Mouse (Mus musculus): ENCODE measurements at regions not wholly inside any gene's neighbourhood (a gene's known extent, or its start where the extent isn't known, plus 50 kb on each side); places are given as distances from the start of the nearest gene placed in this dataset.

GRCm38 (mm10) chr9:49925796-49926195, 127.1 kb upstream of the Ncam1 start:
- no peaks in the 10 kb centered on the region for H3K36me3 ChIP-seq
- 92% methylated on average over 2 of the region's 2 CpGs for WGBS
- no peaks in the 10 kb centered on the region for H3K9me3 ChIP-seq
- H3K9ac ChIP-seq = no peak overlapping the region
- ATAC-seq (ENCODE audit: insufficient number of reproducible peaks, low FRiP score, low TSS enrichment, low read depth) = no peak
- H3K27me3 ChIP-seq = no peaks in the 10 kb centered on the region
- H3K4me2 ChIP-seq = no peak overlapping the region
- H3K4me1 ChIP-seq = peaks cover 21% of the 10 kb centered on the region
- H3K4me3 ChIP-seq = no peak overlapping the region
- H3K27ac ChIP-seq = no peak overlapping the region

GRCm38 (mm10) chr9:49923981-49924501, 125.3 kb upstream of the Ncam1 start:
- peak; percentile 58; the same call in 1 of the 2 replicates for ATAC-seq (ENCODE audit: insufficient number of reproducible peaks, low FRiP score, low TSS enrichment, low read depth)
- H3K9me3 ChIP-seq = no peaks in the 10 kb centered on the region
- H3K4me2 ChIP-seq = no peak overlapping the region
- no peak overlapping the region for H3K9ac ChIP-seq
- peaks cover 21% of the 10 kb centered on the region for H3K4me1 ChIP-seq
- peak overlapping the region; percentile 43; the same call in 1 of the 2 replicates for H3K27ac ChIP-seq
- no peaks in the 10 kb centered on the region for H3K36me3 ChIP-seq
- H3K27me3 ChIP-seq = no peaks in the 10 kb centered on the region
- H3K4me3 ChIP-seq = no peak overlapping the region
- 25% methylated on average over 4 of the region's 4 CpGs for WGBS

DNA sequence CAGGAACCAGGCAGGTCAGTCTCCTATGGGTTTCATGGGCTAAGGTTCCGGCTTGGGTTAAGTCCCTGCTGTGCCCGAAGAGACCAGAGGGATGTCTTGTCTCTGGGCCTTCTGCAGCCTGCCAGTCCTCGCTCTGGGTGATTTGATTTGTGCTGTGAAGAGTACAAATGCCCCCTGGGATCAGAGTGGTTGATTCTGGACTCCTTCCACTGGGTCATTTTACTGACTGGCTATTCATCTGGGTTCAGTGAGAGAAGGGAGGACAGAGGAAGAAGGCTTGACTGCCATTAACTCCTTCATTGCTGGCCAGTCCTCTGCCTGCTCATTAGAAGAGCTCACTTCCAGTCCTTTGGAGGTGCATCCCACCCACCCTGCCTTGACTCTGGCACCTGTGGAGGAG, 124.0 kb upstream of the Ncam1 start:
- Histone ChIP-seq H3K27me3 (no peaks in the 10 kb centered on the region), H3K36me3 (no peaks in the 10 kb centered on the region), H3K4me3 (no peak overlapping the region), H3K27ac (no peak overlapping the region), H3K9me3 (no peaks in the 10 kb centered on the region), H3K9ac (no peak overlapping the region), H3K4me2 (no peak overlapping the region), H3K4me1 (peaks cover 16% of the 10 kb centered on the region)
- WGBS = 76% methylated on average over 3 of the region's 3 CpGs
- ATAC-seq (ENCODE audit: insufficient number of reproducible peaks, low FRiP score, low TSS enrichment, low read depth) = no peak

DNA sequence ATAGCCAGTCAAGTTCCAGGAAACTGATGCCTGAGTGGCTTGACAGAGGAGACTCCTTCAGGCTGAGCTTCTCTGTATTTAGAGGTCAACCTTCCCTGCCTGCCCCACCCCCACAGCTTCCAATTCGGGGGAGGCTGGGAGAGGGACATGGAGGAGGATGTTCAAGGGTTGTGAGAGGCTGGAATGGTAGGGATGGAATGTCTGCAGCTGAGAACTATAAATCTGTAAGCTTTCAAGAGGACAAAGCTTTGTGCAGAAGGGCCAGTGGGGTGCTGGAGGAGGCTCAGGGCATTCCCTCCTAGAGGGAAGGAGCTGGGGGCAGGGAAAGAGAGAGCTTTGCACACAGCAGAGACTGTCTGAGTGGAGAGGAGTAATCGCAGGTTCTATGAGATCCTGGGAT, 123.4 kb upstream of the Ncam1 start:
- Histone ChIP-seq H3K4me2 (no peak overlapping the region), H3K27me3 (no peaks in the 10 kb centered on the region), H3K4me3 (no peak overlapping the region), H3K9ac (no peak overlapping the region), H3K9me3 (no peaks in the 10 kb centered on the region), H3K4me1 (peaks cover 16% of the 10 kb centered on the region), H3K27ac (no peak overlapping the region), H3K36me3 (no peaks in the 10 kb centered on the region)
- ATAC-seq (ENCODE audit: insufficient number of reproducible peaks, low FRiP score, low TSS enrichment, low read depth) = no peak
- 27% methylated on average over 2 of the region's 2 CpGs for WGBS

GRCm38 (mm10) chr9:49921306-49921705, 122.6 kb upstream of the Ncam1 start:
- H3K9ac ChIP-seq = no peak overlapping the region
- H3K36me3 ChIP-seq = no peaks in the 10 kb centered on the region
- H3K27me3 ChIP-seq = no peaks in the 10 kb centered on the region
- no peaks in the 10 kb centered on the region for H3K9me3 ChIP-seq
- no peak overlapping the region for H3K27ac ChIP-seq
- ATAC-seq (ENCODE audit: insufficient number of reproducible peaks, low FRiP score, low TSS enrichment, low read depth) = no peak
- H3K4me1 ChIP-seq = peaks cover 16% of the 10 kb centered on the region
- 79% methylated on average over 3 of the region's 3 CpGs for WGBS
- no peak overlapping the region for H3K4me2 ChIP-seq
- no peak overlapping the region for H3K4me3 ChIP-seq

DNA sequence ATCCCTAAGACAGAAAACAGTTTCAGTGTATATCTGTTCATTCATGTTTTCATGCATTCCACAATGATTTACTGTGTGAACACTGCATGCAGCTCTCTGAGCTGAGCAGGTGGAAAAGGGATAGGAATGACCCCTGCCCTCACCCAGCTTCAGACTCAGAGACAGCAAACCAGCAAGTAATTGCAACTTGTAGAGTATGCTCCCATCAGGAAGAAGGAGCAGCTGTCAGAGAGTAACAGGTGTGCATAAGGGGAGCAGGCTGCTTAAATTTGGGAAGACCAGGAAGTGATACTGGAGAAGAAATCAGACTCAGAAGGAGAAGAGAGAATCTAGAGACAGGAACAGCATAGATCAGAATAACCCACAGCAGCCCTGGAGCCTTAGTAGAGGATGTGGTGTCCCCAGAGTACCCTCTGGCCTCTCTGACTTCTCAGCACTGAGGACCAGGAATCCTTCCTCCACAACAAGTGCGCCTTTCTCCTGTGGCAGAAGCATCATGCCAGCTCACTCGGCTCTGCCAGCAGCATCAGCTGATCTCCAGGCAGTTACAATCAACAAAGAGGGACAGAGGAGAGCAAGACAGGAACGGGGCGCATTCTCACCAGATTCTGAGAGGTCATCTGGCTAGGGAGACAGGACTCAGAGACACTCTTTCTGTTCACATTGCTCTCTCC, 116.5 kb upstream of the Ncam1 start:
- Histone ChIP-seq H3K4me3 (no peak overlapping the region), H3K4me1 (no peaks in the 10 kb centered on the region), H3K9me3 (no peaks in the 10 kb centered on the region), H3K36me3 (no peaks in the 10 kb centered on the region), H3K27ac (no peak overlapping the region), H3K4me2 (no peak overlapping the region), H3K9ac (no peak overlapping the region), H3K27me3 (no peaks in the 10 kb centered on the region)
- ATAC-seq (ENCODE audit: insufficient number of reproducible peaks, low FRiP score, low TSS enrichment, low read depth) = no peak
- 76% methylated on average over 4 of the region's 4 CpGs for WGBS

- Histone ChIP-seq H3K9ac (no peak overlapping the region), H3K27ac (no peak overlapping the region), H3K27me3 (no peaks in the 10 kb centered on the region), H3K36me3 (no peaks in the 10 kb centered on the region), H3K4me3 (no peak overlapping the region), H3K4me2 (no peak overlapping the region), H3K9me3 (no peaks in the 10 kb centered on the region), H3K4me1 (no peaks in the 10 kb centered on the region)
- 78% methylated on average over 4 of the region's 4 CpGs for WGBS
- no peak for ATAC-seq (ENCODE audit: insufficient number of reproducible peaks, low FRiP score, low TSS enrichment, low read depth)
These were observed 115.0 kb upstream of the Ncam1 start for GRCm38 (mm10) chr9:49913677-49914076.

- H3K9me3 ChIP-seq = no peaks in the 10 kb centered on the region
- no peak for ATAC-seq (ENCODE audit: insufficient number of reproducible peaks, low FRiP score, low TSS enrichment, low read depth)
- no peak overlapping the region for H3K9ac ChIP-seq
- no peaks in the 10 kb centered on the region for H3K4me1 ChIP-seq
- no peaks in the 10 kb centered on the region for H3K27me3 ChIP-seq
- H3K27ac ChIP-seq = no peak overlapping the region
- no peak overlapping the region for H3K4me2 ChIP-seq
- H3K36me3 ChIP-seq = no peaks in the 10 kb centered on the region
- WGBS = 79% methylated on average over 1 of the region's 1 CpGs
- H3K4me3 ChIP-seq = no peak overlapping the region
These were observed 113.6 kb upstream of the Ncam1 start for GRCm38 (mm10) chr9:49912306-49912705.

DNA sequence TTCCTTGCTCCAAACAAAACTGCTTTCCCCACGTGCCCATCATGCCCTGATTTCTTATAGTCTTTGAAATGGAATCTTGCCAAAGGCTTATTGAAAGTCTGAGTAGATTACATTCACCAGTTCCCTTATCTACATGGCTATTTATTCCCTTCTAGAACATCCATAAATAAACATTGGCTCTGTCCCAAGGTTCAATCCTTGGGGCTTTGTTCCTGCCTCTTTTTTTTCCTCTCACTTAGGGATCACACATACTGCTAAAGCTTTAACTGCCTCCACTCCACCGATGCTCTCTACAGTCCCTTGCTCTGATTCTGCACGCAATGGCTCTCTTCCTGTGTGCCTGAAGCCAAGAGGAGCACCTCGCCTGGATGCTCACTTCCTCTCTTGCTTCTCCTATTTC, 107.6 kb upstream of the Ncam1 start:
- Histone ChIP-seq H3K4me2 (no peak overlapping the region), H3K36me3 (no peaks in the 10 kb centered on the region), H3K27me3 (no peaks in the 10 kb centered on the region), H3K4me3 (no peak overlapping the region), H3K27ac (no peak overlapping the region), H3K9me3 (no peaks in the 10 kb centered on the region), H3K4me1 (no peaks in the 10 kb centered on the region), H3K9ac (no peak overlapping the region)
- 48% methylated on average over 4 of the region's 4 CpGs for WGBS
- ATAC-seq (ENCODE audit: insufficient number of reproducible peaks, low FRiP score, low TSS enrichment, low read depth) = no peak

GRCm38 (mm10) chr9:49905703-49906102, 107.0 kb upstream of the Ncam1 start:
- H3K27ac ChIP-seq = no peak overlapping the region
- H3K36me3 ChIP-seq = no peaks in the 10 kb centered on the region
- no peak overlapping the region for H3K4me2 ChIP-seq
- H3K4me3 ChIP-seq = no peak overlapping the region
- no peaks in the 10 kb centered on the region for H3K9me3 ChIP-seq
- ATAC-seq (ENCODE audit: insufficient number of reproducible peaks, low FRiP score, low TSS enrichment, low read depth) = no peak
- no peaks in the 10 kb centered on the region for H3K4me1 ChIP-seq
- 83% methylated on average over 4 of the region's 4 CpGs for WGBS
- H3K27me3 ChIP-seq = no peaks in the 10 kb centered on the region
- H3K9ac ChIP-seq = no peak overlapping the region

DNA sequence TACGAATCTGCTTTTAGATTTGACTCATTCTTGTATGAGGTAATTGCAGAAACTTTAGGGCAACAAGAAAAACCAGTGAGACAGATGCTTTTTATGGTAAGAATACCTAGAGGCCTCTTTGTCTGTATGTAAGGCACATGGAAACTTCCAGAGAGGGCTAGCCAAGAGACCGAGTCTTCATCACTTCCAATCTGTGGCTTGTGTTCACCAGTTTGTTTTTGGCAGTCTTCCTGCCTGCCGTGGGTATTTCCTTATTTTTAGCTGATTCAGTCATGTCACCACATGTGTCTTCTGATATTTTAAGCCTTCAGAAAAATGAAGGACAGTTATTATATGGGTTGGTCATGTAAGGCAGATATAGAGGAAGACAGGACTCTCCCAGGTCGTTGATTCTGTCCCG, 100.2 kb upstream of the Ncam1 start:
- H3K4me2 ChIP-seq = no peak overlapping the region
- 70% methylated on average over 5 of the region's 5 CpGs for WGBS
- no peaks in the 10 kb centered on the region for H3K4me1 ChIP-seq
- no peaks in the 10 kb centered on the region for H3K36me3 ChIP-seq
- H3K27me3 ChIP-seq = no peaks in the 10 kb centered on the region
- H3K9ac ChIP-seq = no peak overlapping the region
- H3K9me3 ChIP-seq = no peaks in the 10 kb centered on the region
- ATAC-seq (ENCODE audit: insufficient number of reproducible peaks, low FRiP score, low TSS enrichment, low read depth) = no peak
- no peak overlapping the region for H3K4me3 ChIP-seq
- H3K27ac ChIP-seq = no peak overlapping the region

GRCm38 (mm10) chr9:49884516-49885343, 86.0 kb upstream of the Ncam1 start:
- Histone ChIP-seq H3K36me3 (no peaks in the 10 kb centered on the region), H3K4me1 (no peaks in the 10 kb centered on the region), H3K9ac (no peak overlapping the region), H3K4me3 (no peak overlapping the region), H3K27me3 (no peaks in the 10 kb centered on the region), H3K9me3 (no peaks in the 10 kb centered on the region), H3K4me2 (no peak overlapping the region), H3K27ac (no peak overlapping the region)
- no peak for ATAC-seq (ENCODE audit: insufficient number of reproducible peaks, low FRiP score, low TSS enrichment, low read depth)
- 62% methylated on average over 12 of the region's 12 CpGs for WGBS
